Mouse (Mus musculus): ENCODE measurements around the gene Ammecr1.

- TF ChIP-seq CTCF (IDR thresholded peaks at IDR 0.05; ENCODE audit: low read depth), result no peak
- TF ChIP-seq EP300 (optimal IDR thresholded peaks at IDR 0.05), result no peak
These were observed 17.6 kb upstream of the Ammecr1 start for GRCm38 (mm10) chrX:142984170-142984569.
